Mouse (Mus musculus) myocyte (in vitro differentiated cells): ENCODE measurements at regions not wholly inside any gene's neighbourhood (a gene's known extent, or its start where the extent isn't known, plus 50 kb on each side); places are given as distances from the start of the nearest gene placed in this dataset.

Experiments
- CEBPB ChIP-seq: IDR thresholded peaks from 2 replicates; pipeline ENCODE4 v1.6.1; 2011; ENCODE audit warnings: mild to moderate bottlenecking, moderate library complexity; ENCODE audit not compliant: poor library complexity, insufficient read depth, severe bottlenecking
- E2F4 ChIP-seq: IDR thresholded peaks from one replicate; pipeline ENCODE4 v1.6.1; 2011; ENCODE audit warnings: mild to moderate bottlenecking, control low read depth, moderate library complexity; ENCODE audit not compliant: insufficient read depth
- MAX ChIP-seq: IDR thresholded peaks from one replicate; pipeline ENCODE4 v1.6.1; 2011; ENCODE audit warnings: low read depth, mild to moderate bottlenecking, control low read depth
- MYOD1 ChIP-seq, 3 experiments: IDR thresholded peaks; one replicate each; pipeline ENCODE4 v1.6.1; 2011; ENCODE audit warnings: control low read depth in 2 of 3, low read depth in 2 of 3, mild to moderate bottlenecking in 2 of 3, moderate library complexity in 1 of 3; ENCODE audit not compliant: insufficient read length in 2 of 3, control insufficient read depth in 1 of 3
- MYOG ChIP-seq, 3 experiments: IDR thresholded peaks; one replicate each; pipeline ENCODE4 v1.6.1; 2011; ENCODE audit warnings: control low read depth in 2 of 3, low read depth in 2 of 3, mild to moderate bottlenecking in 2 of 3; ENCODE audit not compliant: insufficient read length in 2 of 3, control insufficient read depth in 1 of 3, insufficient read depth in 1 of 3
- POLR2A ChIP-seq: IDR thresholded peaks from one replicate; pipeline ENCODE4 v1.6.1; 2011; ENCODE audit warnings: low read depth, mild to moderate bottlenecking, control low read depth, moderate library complexity; ENCODE audit not compliant: insufficient read length
- POLR2AphosphoS2 ChIP-seq: IDR thresholded peaks from one replicate; pipeline ENCODE4 v1.6.1; 2011; ENCODE audit warnings: low read depth, control low read depth; ENCODE audit not compliant: insufficient read length
- REST ChIP-seq: IDR thresholded peaks from one replicate; pipeline ENCODE4 v1.6.1; 2011; ENCODE audit warnings: mild to moderate bottlenecking, control low read depth, moderate library complexity; ENCODE audit not compliant: insufficient read depth, insufficient read length
- SRF ChIP-seq: IDR thresholded peaks from one replicate; pipeline ENCODE4 v1.6.1; 2011; ENCODE audit warnings: low read depth; ENCODE audit not compliant: control insufficient read depth, insufficient read length
- TCF12 ChIP-seq: IDR thresholded peaks from one replicate; pipeline ENCODE4 v1.6.1; 2011; ENCODE audit warnings: mild to moderate bottlenecking, control low read depth; ENCODE audit not compliant: poor library complexity, insufficient read depth, severe bottlenecking
- TCF3 ChIP-seq: IDR thresholded peaks from one replicate; pipeline ENCODE4 v1.6.1; 2011; ENCODE audit warnings: low read depth, control low read depth; ENCODE audit not compliant: insufficient read length
- USF1 ChIP-seq: IDR thresholded peaks from one replicate; pipeline ENCODE4 v1.6.1; 2011; ENCODE audit warnings: low read depth, mild to moderate bottlenecking, control low read depth, moderate library complexity

DNA sequence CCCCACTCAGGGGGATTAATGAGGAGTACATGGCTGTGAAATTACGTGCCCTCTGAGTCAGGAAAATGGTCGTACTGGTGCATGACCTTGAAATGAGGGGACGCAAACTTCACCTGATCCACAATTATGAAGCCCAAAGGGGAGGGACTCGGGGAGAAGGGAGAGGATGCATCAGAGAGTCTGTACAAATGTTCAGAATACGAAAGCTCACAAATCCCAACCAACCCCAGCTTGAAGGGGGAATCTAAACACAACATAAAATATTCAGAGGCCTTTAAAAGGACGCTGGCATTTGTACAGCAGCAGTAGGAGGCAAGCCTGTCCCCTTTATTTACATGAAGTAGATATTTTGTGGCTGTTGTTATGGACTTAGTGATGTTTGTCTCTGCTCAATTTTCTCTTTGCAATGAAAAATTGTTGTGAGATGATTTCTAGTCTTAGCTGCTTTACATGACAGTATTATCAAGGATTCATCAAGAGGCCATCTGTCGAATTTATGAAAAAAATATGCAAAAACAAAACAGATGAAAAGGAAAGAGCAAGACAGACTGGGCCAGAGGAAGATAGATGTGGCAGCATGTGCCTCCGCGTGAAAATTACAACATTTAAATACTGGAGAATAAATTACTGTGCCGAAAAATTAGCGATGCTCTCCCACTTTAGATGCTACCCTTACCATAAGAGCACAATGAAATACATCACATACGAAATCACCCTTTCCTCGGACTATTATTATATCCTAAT lies 695.3 kb downstream of the 1700064H15Rik start:
- TF ChIP-seq POLR2A (no peak), USF1 (no peak), MYOD1 (IDR thresholded peaks at IDR 0.05; ENCODE audit: control insufficient read depth in 1 of 3, insufficient read length in 2 of 3, low read depth in 2 of 3) (no peak), E2F4 (no peak), TCF12 (no peak), MAX (no peak), POLR2AphosphoS2 (no peak), CEBPB (no peak), MYOG (IDR thresholded peaks at IDR 0.05; ENCODE audit: control insufficient read depth in 1 of 3, insufficient read depth in 1 of 3, insufficient read length in 2 of 3, low read depth in 2 of 3) (no peak), REST (no peak), SRF (no peak), TCF3 (no peak)
